8 mouse cellular contexts compared by ENCODE assay signal in the genomic region with DNA sequence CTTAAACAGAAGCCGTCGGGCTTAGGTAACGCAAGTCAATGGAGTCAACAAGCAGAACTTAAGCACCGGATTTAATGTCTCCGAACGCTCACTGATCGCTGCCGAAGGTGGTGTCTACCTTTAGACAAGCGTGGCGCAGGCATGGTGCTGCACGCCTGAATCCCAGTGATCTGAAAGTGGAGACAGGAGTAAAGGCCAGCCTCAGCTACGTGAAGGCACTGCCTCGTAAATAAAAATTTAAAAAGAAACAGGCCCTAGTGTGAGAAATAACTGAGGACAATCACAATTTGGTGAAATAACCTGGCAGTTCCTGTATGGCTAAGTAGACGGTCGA. TPM values are rescaled to one million over a fixed set of nuclear protein-coding genes. Genes with fewer than 3 reads are reported as not detected.
DNase-seq lines count a peak whose midpoint lies in the region; ATAC-seq and TF ChIP-seq lines count a peak whose summit lies in the region.

No protein-coding gene starts in this region.

- TF ChIP-seq CTCF in bone marrow macrophage, adult 2 months (IDR thresholded peaks at IDR 0.05; ENCODE audit: low read depth, low read length): no peak

- peaks cover 27% of the 10 kb centered on the region for H3K4me1 ChIP-seq in heart, embryonic 16.5 days (ENCODE audit: control insufficient read depth, insufficient read depth, low read length)
- peaks cover 7% of the 10 kb centered on the region for H3K4me1 ChIP-seq in bone marrow macrophage, adult 2 months (ENCODE audit: control insufficient read depth, insufficient read depth, low read length)
- H3K4me1 ChIP-seq in hindbrain, embryonic 14.5 days (replicated peaks; ENCODE audit: control insufficient read depth, insufficient read depth, low read length): peaks cover 20% of the 10 kb centered on the region
- H3K4me1 ChIP-seq in midbrain, embryonic 12.5 days: peaks cover 32% of the 10 kb centered on the region

- no peak for DNase-seq in heart, postnatal 10 days
- no peak for DNase-seq in hindbrain, embryonic 14.5 days (ENCODE audit: low spot score)
- DNase-seq in gastrocnemius, postnatal 25 days: no peak
- no peak for DNase-seq in cerebellum, postnatal 36 days
- DNase-seq in ovary, postnatal 10 days (ENCODE audit: low spot score): no peak

- H3K4me2 ChIP-seq in heart, embryonic 16.5 days (ENCODE audit: low read depth, low read length): peak overlapping the region; percentile 73
- H3K4me2 ChIP-seq in hindbrain, embryonic 14.5 days (replicated peaks): peak overlapping the region; percentile 90
- peak overlapping the region; percentile 80 for H3K4me2 ChIP-seq in midbrain, embryonic 12.5 days (replicated peaks)

- under 1% methylated on average over 15 of the region's 15 CpGs for WGBS in heart, embryonic 16.5 days
- WGBS in hindbrain, embryonic 14.5 days: under 1% methylated on average over 15 of the region's 15 CpGs
- under 1% methylated on average over 15 of the region's 15 CpGs for WGBS in midbrain, embryonic 12.5 days

- no peaks in the 10 kb centered on the region for H3K27me3 ChIP-seq in heart, embryonic 16.5 days (ENCODE audit: control insufficient read depth, insufficient read depth, low read length)
- H3K27me3 ChIP-seq in hindbrain, embryonic 14.5 days (ENCODE audit: control insufficient read depth, insufficient read depth, low read length): no peaks in the 10 kb centered on the region
- no peaks in the 10 kb centered on the region for H3K27me3 ChIP-seq in midbrain, embryonic 12.5 days

- intact Hi-C loops in heart, postnatal 10 days (cut with DNase I): no loop called here

- H3K9me3 ChIP-seq in heart, embryonic 16.5 days (replicated peaks; ENCODE audit: control insufficient read depth, low read length): no peaks in the 10 kb centered on the region
- no peaks in the 10 kb centered on the region for H3K9me3 ChIP-seq in hindbrain, embryonic 14.5 days (ENCODE audit: control insufficient read depth, low read length)
- H3K9me3 ChIP-seq in midbrain, embryonic 12.5 days: no peaks in the 10 kb centered on the region

- ATAC-seq in heart, embryonic 16.5 days (replicated peaks; ENCODE audit: extremely low read depth, insufficient read depth, low FRiP score): no peak
- 0 out of 2 replicates have a peak, but pooled peaks have one; percentile 0 for ATAC-seq in hindbrain, embryonic 14.5 days (ENCODE audit: low FRiP score)
- no peak for ATAC-seq in midbrain, embryonic 12.5 days (ENCODE audit: low FRiP score, low read depth)

- no peak for TF ChIP-seq POLR2A in bone marrow macrophage, adult 2 months (IDR thresholded peaks at IDR 0.05; ENCODE audit: borderline replicate concordance, low read depth, low read length)

- H3K27ac ChIP-seq in heart, embryonic 16.5 days (ENCODE audit: low read length): peak overlapping the region; percentile 91
- peak overlapping the region; percentile 60 for H3K27ac ChIP-seq in bone marrow macrophage, adult 2 months (ENCODE audit: insufficient read depth, low read depth, low read length)
- peak overlapping the region; percentile 91 for H3K27ac ChIP-seq in hindbrain, embryonic 14.5 days
- H3K27ac ChIP-seq in midbrain, embryonic 12.5 days (replicated peaks): peak overlapping the region; percentile 91

- no peaks in the 10 kb centered on the region for H3K36me3 ChIP-seq in heart, embryonic 16.5 days (ENCODE audit: control insufficient read depth, insufficient read depth)
- H3K36me3 ChIP-seq in hindbrain, embryonic 14.5 days (replicated peaks; ENCODE audit: control insufficient read depth, insufficient read depth): peaks cover 4% of the 10 kb centered on the region; the same call in 1 of the 2 replicates
- peaks cover 5% of the 10 kb centered on the region; the same call in 1 of the 2 replicates for H3K36me3 ChIP-seq in midbrain, embryonic 12.5 days

- peak overlapping the region; percentile 70 for H3K4me3 ChIP-seq in heart, embryonic 16.5 days (ENCODE audit: low read length)
- H3K4me3 ChIP-seq in bone marrow macrophage, adult 2 months (ENCODE audit: insufficient read depth, low read length): peak overlapping the region; percentile 80
- H3K4me3 ChIP-seq in hindbrain, embryonic 14.5 days (replicated peaks; ENCODE audit: low read length): peak overlapping the region; percentile 73
- peak overlapping the region; percentile 76 for H3K4me3 ChIP-seq in midbrain, embryonic 12.5 days

- H3K9ac ChIP-seq in heart, embryonic 16.5 days (ENCODE audit: low read length): peak overlapping the region; percentile 82
- H3K9ac ChIP-seq in hindbrain, embryonic 14.5 days: peak overlapping the region; percentile 86
- H3K9ac ChIP-seq in midbrain, embryonic 12.5 days (replicated peaks): peak overlapping the region; percentile 79

RNA-seq across cellular contexts. Expression of gene Lrrc28, which starts 0.6 kb away (rescaled TPM):
- 10.8 and 13.0 TPM in 2 replicates for polyA plus RNA-seq in heart, embryonic 16.5 days (2015; fragmentation: Nextera tagmentation; extraction: Ambion mirVana)
- 10 to 100 TPM; 19.4 to 20.3 TPM for total RNA-seq in heart, postnatal 10 days (2021)
- polyA plus RNA-seq in bone marrow macrophage, adult 2 months (2012; ENCODE audit: insufficient read depth, insufficient read length, missing spikeins): 7.9 and 12.2 TPM in 2 replicates
- polyA plus RNA-seq in hindbrain, embryonic 14.5 days (2014; fragmentation: Nextera tagmentation; extraction: Ambion mirVana): 27.4 and 28.4 TPM in 2 replicates
- polyA plus RNA-seq in midbrain, embryonic 12.5 days (2016; fragmentation: Nextera tagmentation; extraction: Ambion mirVana): 28.7 and 29.8 TPM in 2 replicates
- 10 to 100 TPM; 19.2 to 25.1 TPM for total RNA-seq in gastrocnemius, postnatal 25 days (2021)

RNA-seq across cellular contexts. Expression of gene Ttc23, which starts 1.6 kb away (rescaled TPM):
- polyA plus RNA-seq in heart, embryonic 16.5 days (2015; fragmentation: Nextera tagmentation; extraction: Ambion mirVana): 17.5 and 18.1 TPM in 2 replicates
- 10 to 100 TPM; 29.4 to 32.9 TPM for total RNA-seq in heart, postnatal 10 days (2021)
- polyA plus RNA-seq in bone marrow macrophage, adult 2 months (2012; ENCODE audit: insufficient read depth, insufficient read length, missing spikeins): 0.80 and 1.8 TPM in 2 replicates
- polyA plus RNA-seq in hindbrain, embryonic 14.5 days (2014; fragmentation: Nextera tagmentation; extraction: Ambion mirVana): 7.8 and 9.0 TPM in 2 replicates
- polyA plus RNA-seq in midbrain, embryonic 12.5 days (2016; fragmentation: Nextera tagmentation; extraction: Ambion mirVana): 26.6 and 28.8 TPM in 2 replicates
- 10 to 100 TPM; 17.1 to 21.7 TPM for total RNA-seq in gastrocnemius, postnatal 25 days (2021)
